Mouse (Mus musculus) lung, adult 2 months (tissue): ENCODE measurements around the gene As3mt.

ENCODE experiments used
- CTCF ChIP-seq: fragments of 200-500 bp; IDR thresholded peaks from 2 replicates; pipeline ENCODE4 v1.5.1; 2011; ENCODE audit warnings: mild to moderate bottlenecking, low read length, control low read depth; ENCODE audit not compliant: insufficient read depth
- POLR2A ChIP-seq: fragments of 200-500 bp; IDR thresholded peaks from 2 replicates; pipeline ENCODE4 v1.6.1; 2011; ENCODE audit warnings: low read depth, mild to moderate bottlenecking, control low read depth, low read length, borderline replicate concordance; ENCODE audit errors: extremely low read depth

- TF ChIP-seq POLR2A (no peak), CTCF (no peak)
These were observed 16.2 kb upstream of the As3mt start for GRCm38 (mm10) chr19:46691078-46691477.
